Mouse (Mus musculus): ENCODE results near the gene Acvr2a. TPM values are rescaled to one million over a fixed set of nuclear protein-coding genes. Genes with fewer than 3 reads are reported as not detected.

Gene Acvr2a
- total RNA-seq (2021), result 10 to 100 TPM; 38.1 to 49.7 TPM

DNA sequence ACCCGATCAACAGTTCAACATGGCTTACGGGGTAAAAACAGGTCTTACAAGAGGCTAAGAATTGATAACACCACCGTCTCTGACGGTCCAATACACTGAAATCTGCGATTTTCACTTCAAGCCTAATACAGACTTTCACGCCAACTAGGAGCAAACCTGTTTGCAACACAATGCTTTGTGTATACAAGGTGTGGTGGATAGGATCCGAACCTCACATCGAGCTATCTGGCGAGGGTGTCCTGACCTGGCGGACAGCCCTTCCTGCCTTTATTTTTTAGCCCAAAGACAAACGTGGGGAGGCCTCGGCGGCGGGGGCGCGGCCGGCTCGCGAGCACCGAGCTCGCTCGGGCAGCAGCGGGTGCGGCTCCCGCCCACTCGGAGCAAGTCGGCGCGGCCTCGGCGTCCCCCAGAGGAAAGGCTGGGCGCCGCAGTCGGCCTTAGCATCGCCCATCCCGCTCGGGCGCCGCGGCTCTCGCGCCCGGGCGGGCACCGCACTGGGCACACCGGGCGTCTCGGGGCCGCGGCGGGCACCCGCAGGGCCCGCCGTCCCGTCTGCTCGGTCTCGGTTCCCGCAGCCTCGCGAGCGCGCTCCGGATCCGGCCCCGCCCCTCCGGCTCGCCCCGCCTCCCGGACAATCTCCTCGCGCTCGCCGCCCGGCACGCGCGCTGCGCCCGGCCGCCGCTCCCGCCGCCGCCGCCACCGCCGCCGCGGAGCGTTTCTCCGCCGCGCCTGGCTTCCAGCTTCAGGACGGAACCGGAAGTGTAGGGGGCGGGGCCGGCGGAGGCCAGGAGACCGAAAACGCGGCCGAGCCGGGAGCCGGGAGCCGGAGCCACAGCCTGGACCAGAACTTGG is at the start of gene Acvr2a:
Gene Acvr2a (plus strand): TSS at position 739 of the 852 bp plus-strand sequence.
- intact Hi-C loops (cut with DNase I), result loop anchor here (5.0 kb wide), 2 partner anchors 74 to 191 kb away; no protein-coding TSS in a partner anchor
- DNase-seq (ENCODE audit: low spot score in 2 of 2), result peak; percentile 89 to 93

DNA sequence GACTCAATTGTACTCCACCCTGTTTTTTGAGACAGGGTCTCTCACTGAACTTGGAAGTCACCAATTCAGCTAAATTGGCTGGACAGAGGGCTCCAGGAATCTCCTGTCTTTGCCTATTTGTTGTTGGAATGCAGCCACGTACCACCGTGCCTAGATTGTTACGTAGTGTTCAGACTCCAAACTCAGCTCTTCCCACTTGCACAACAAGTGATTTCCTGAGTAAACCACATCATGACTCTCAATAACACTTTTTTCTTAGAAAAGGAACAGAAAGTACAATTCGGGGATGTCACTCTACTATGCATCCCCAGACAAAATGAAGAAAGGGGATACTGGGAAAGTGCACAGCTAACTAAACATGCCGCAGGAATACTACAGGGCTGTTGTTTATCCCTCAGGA is 47.4 kb upstream of the Acvr2a start:
- DNase-seq (ENCODE audit: low spot score in 2 of 2), result no peak

DNA sequence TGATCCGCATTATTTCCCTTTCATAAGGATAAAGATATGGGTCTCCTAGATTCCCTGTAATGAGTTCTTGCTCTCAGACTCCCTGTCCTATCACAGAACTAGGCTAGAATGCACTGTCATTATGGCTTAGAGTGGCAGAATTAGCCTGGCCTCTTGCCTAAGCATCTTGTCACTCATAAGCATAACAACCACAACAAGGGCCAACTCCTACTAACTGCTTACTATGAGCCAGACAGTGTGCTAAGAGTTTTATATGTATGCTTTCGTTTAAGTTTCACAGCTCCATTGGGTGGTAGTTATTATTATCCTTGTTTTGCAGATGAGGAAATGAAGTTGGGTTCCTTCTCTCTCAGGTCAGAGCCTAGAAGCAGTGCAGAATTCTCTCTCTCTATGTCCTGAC is 46.1 kb upstream of the Acvr2a start:
- peak; percentile 6 to 18 for DNase-seq (ENCODE audit: low spot score in 2 of 2)
- intact Hi-C loops (cut with DNase I), result no loop called here

More for the DNA sequence above, 47.4 kb upstream of the Acvr2a start:
- intact Hi-C loops (cut with DNase I), result no loop called here

DNA sequence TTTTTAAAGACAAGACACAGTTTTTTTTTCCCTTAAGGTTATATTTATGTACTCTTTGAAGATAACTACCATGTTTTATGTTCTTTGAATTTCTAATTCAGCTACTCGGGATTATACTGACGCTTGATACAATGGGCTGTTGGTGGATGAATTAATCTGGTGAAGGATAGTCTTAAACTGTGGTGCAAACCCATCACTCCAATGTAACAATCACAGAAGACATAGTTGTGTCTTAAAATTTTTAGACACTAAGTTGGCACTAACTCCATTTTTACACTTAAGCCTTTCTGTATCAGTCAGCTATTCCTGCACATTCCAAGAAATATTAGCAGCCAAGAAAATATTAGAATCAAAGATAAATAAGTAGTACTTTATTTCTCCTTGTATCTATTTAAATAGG is 45.7 kb upstream of the Acvr2a start:
- intact Hi-C loops (cut with DNase I), result no loop called here
- no peak for DNase-seq (ENCODE audit: low spot score in 2 of 2)

DNA sequence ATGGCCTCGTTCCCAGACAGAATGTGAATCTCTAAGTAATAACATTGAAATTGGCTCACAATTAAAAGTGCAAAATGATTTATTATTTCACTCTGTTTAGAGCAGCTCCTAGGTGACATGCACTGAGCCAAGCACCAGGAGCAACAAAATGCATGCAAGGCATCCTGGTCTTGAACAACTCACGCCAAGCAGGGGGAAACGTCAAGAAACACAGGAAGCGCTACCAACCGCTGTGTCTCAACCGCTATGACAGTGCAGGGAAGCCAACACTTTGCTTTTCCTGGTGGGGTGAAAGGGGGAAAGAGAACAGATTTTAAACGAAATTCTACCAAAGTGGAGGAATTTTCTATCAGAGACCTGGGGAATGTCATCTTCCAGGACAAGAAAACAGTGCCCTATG is 43.8 kb upstream of the Acvr2a start:
- intact Hi-C loops (cut with DNase I), result no loop called here
- no peak for DNase-seq (ENCODE audit: low spot score in 2 of 2)

DNA sequence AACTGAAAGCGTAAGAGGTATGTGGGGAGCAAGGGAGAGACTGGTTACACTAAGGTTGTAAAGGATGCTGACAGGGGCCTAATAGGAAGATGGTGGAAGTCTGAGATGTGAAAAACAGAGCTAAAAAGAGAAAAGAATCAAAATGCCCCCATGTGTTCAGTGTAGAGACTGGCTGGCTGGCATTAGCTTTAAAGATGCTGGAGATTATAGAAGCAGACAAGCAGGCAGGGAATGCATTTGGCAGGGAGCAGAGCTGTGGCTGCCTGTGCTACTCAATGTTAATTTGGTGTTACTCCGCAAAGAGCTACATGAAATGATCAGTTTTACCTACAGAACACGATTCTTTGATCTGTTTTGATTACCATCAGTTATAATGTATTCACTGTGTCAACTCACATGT is 43.3 kb upstream of the Acvr2a start:
- DNase-seq (ENCODE audit: low spot score in 2 of 2), result no peak
- intact Hi-C loops (cut with DNase I), result no loop called here

DNA sequence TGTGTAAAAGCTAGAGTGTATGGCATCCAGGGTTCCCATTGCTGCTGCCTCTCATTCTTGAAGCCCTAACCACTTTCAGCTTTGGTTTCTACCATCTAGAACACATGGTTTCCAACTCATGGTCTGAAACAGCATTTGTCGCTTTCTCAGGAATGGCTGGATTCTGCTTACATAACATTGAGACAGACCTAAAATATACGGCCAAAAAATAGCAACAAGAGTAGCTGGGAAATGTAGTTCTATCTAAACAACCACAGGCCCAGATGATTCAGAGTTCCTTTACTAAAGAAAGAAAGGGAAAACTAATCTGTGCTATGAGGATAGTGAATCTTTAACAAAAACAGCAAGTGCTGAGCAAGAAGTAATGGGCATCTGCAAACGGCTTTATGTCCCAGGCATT is 38.6 kb upstream of the Acvr2a start:
- intact Hi-C loops (cut with DNase I), result no loop called here
- peak in 1 of 2 experiments; percentile 5 for DNase-seq (ENCODE audit: low spot score in 2 of 2)

DNA sequence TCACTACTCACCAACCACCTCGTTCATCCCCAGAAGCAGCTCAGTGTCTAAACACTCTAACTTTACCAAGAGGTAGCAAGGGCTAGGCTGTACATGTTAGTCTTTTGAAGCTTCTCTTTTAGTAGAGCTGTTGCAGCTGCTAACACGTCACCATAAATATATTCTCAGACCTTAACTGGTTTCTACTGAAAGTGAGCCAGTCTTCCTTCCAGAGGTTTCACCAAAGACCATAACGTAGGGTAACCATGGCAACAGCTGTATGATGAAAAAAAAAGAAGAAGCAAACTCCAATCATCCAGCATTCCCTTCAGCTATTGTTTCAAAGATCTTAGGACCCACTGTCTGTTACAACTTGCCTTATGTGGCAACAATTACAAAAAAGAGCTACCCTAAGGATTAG is 25.0 kb upstream of the Acvr2a start:
- intact Hi-C loops (cut with DNase I), result no loop called here

DNA sequence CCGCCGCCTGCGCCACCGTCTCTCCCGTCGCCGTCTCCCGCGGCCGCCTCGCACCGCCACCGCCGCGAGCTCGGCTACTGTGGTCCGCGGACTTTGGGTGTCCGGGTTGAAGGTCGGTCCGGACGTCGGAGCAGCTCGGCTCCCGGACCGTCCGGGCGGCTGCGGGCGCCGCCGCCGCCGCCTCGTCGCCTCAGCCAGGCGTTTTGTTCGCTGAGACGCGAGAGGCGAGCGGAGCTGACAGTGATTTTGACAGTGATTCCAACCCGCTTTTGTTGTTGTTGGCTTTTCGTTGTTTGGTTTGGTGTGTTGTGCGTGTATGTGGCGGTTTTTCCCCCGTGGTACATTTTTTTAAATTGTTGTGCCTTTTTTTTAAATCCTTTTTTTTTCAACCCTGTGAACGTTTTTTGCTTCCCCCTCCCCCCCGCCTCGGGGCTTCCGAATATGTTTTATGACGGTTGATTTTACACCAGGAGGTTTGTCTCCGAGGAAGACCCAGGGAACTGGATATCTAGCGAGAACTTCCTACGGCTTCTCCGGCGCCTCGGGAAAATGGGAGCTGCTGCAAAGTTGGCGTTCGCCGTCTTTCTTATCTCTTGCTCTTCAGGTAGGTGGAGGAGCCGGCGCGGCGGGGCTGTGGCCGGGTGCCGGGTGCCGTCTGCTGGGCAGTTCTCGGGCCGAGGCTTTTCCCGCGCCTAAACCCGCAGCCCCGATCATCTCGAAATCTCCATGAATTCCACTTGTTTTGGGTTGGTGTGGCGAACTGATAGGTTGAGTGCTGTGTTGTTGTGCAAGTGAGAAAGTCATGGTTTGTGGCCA is 522 bp downstream of the Acvr2a start:
- intact Hi-C loops (cut with DNase I), result loop anchor here (5.0 kb wide), 2 partner anchors 73 to 192 kb away; no protein-coding TSS in a partner anchor
- DNase-seq (ENCODE audit: low spot score in 2 of 2), result peak; percentile 56 to 61

More for the DNA sequence above, 25.0 kb upstream of the Acvr2a start:
- no peak for DNase-seq (ENCODE audit: low spot score in 2 of 2)

DNA sequence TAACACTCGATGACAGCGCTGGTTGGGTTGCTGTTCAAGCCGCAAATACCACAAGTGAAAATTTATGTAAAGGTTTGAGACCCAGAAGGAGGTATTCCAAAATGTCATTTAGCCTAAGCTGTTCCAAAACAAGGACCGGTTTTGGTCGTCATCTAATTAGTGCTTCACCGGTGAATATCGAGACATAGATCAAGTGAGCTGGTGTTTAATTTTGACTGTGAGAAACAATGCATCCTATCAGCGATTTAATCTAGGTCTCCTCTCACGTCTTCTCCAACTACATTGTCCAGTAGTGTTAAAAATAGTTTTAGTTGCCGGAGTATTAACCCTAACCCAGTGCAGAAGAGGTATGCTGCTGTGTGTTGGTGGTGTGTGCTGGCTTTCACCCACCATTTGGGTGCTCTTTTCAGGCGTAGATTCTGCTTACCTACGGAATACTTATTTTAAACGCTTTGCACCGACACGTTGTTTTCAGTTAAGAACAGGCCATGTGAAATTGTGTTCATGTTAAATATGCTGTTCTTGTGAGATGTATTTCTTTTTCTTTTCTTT is 1.2 kb downstream of the Acvr2a start:
- intact Hi-C loops (cut with DNase I), result no loop called here
- no peak for DNase-seq (ENCODE audit: low spot score in 2 of 2)

DNA sequence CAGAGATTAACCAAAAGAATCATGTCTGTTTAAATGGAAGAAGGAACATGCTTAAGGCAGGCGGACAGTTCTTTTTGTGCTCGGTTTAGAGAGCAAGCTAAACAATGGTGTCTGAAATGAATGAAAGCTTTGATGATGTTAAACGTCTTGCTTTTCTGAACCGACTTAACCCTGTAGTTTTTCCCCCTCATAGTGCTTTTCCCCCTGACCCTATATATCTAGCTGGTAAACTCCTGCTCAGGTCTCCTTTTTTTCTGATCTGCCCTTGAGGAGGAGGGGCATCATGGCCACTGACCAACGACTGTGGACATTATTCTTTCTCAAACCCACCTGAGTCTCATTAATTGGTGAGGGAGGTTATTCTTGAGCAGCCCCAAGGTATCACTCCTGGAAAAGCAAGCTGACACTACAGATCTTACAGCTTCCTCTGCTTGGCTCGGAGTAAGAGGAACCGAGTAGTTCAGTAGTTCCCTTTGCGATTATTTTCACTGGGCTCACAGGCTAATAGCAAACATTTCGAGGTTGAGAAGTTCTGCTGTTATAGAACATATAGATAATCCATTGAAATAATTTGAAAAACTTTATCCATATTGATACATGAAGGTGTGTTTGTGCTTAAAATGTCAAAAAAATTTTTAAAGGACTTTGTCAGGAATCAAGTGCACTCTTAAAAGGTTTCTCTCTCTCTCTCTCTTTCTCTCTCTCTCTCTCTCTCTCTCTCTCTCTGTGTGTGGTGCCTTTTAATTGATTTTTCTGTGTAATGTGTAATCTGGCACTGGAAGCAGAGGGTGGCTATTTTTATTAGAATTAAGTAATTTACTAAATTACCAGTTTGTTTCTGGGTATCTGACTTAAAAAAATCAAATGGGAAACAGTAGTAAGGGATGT is 2.5 kb downstream of the Acvr2a start:
- intact Hi-C loops (cut with DNase I), result no loop called here
- no peak for DNase-seq (ENCODE audit: low spot score in 2 of 2)

DNA sequence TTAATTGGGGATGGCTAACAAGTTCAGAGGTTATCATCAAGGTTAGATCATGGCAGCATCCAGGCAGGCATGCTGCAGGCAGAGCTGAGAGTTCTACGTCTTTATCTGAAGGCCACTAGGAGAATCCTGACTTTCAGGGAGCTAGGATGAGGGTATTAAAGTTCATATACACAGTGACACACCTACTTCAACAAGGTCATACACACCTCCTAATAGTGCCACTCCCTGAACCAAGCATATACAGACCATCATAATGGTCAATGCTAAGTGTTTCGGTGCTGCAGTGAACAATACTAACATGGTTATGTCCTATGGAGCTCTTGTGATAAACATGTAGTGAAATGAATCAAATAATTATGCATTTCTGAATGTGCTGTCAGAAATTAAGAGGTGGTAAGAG is 12.0 kb downstream of the Acvr2a start:
- intact Hi-C loops (cut with DNase I), result no loop called here
- DNase-seq (ENCODE audit: low spot score in 2 of 2), result no peak

DNA sequence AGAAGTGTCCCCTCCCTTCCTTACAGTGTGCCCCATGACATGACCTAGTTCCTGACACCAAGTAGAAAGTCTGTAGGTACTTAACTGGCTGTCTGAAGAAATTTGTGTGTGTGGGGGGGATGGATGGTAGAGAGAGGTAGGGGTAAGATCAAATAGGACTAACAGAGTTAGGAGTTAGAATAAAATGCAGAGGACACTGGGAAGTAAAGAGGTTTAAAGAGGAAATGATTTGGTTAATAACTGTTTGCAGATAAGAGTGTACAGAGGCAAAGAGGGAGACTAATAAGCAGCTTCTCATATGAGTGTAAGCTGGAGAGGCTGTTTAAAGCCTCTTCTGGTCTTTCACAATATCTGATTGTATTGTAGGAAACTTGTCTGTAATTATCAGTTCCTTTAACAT is 12.5 kb downstream of the Acvr2a start:
- DNase-seq (ENCODE audit: low spot score in 2 of 2), result no peak
- intact Hi-C loops (cut with DNase I), result no loop called here

DNA sequence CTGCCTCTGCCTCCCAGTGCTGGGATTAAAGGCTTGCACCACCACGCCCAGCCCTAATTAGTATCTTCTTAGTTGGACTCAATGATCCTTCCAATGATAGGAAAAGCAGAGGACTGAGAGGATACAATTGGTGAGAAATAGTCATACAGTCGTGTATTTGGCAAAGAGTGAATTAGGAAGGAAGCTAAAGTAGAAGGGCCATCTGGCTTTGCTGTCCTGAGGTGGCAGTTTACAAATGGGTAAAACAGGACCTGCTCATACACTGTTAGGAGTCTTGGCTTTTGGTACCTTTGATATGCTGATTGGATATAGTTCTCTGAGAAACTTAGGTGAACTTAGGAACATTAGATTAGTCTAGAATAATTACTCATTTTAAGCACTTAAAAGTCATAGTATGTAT is 16.6 kb downstream of the Acvr2a start:
- no peak for DNase-seq (ENCODE audit: low spot score in 2 of 2)
- intact Hi-C loops (cut with DNase I), result no loop called here

DNA sequence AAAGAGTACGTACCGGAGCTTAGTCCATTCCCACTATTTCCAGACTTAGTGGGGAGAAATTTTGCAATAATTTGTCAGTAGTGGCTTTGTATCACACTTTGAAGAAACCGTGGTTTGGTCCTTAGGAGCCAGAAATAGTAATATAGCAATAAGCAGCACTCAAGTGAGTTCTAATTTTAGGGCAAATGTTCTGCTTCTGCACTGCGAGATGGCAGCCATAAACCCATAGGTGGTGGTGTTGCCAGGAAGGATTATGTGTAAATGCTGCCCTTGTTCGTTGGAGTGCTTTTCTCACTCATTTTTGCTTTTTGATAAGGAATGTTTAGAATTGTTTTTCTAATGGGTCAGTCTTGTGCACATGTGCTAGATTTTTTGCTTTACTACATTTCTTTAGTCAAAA is 18.4 kb downstream of the Acvr2a start:
- no peak for DNase-seq (ENCODE audit: low spot score in 2 of 2)
- intact Hi-C loops (cut with DNase I), result no loop called here

DNA sequence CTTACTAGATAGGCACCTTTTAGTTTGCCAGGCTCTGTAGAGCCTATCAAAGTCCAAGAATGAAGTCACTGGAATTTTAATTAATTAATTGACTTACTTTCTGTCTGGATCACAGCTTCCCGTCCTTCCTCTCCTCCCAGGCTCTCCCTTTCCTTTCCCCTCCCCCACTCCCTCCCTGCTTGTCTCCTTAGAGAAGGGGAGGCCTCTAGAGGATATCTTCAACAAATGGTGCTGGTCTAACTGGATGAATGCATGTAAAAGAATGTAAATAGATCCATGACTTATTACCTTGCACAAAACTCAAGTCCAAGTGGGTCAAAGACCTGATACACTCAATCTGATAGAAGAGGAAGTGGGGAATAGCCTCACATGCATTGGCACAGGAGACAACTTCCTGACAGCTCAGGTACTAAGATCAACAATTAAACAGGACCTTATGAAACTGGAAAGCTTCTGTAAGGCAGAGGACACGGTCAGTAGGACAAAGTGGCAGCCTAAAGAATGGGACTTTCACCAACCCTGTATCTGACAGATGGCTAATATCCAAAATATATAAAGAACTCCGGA is 20.1 kb downstream of the Acvr2a start:
- intact Hi-C loops (cut with DNase I), result no loop called here
- DNase-seq (ENCODE audit: low spot score in 2 of 2), result no peak

DNA sequence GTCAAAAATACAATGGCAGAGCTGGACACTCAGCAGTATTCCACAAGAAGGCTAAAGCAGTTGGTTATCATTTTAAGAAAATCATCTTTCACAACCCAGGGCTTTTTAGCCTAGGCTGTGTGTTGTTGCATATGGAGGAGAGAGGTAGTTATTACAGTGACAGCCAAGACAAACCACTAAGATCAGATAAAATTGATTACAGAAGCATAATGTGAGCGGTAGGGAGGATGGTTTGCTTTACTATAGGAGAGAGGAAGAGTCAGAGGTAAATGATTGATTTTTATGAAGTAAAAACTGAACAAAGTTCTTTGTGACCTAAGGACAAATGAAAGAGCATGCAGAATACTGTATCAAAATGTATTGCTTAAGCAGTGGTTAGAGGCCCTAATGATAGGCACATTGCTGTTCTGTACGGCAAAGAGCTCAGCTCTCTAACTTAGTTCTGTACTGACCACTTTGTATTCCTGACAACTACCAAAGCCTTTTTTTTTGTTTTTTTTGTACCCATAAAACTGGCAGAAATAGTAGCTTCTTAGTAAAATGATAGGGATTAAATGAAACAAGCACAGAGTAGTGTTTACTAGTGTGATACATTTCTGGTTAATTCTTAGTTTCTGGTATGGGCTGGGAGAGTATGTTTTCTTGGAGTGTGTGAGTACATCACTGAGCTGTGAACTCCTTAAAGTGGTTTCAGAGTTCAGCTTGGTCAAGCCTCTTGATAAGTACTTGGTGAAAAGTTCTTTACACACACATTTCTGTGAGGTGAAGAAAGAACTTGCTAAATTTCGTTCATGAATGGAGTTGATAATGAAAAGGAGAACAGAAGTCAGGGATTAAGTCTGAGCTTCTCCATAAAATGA is 27.9 kb downstream of the Acvr2a start:
- no peak for DNase-seq (ENCODE audit: low spot score in 2 of 2)
- intact Hi-C loops (cut with DNase I), result no loop called here

DNA sequence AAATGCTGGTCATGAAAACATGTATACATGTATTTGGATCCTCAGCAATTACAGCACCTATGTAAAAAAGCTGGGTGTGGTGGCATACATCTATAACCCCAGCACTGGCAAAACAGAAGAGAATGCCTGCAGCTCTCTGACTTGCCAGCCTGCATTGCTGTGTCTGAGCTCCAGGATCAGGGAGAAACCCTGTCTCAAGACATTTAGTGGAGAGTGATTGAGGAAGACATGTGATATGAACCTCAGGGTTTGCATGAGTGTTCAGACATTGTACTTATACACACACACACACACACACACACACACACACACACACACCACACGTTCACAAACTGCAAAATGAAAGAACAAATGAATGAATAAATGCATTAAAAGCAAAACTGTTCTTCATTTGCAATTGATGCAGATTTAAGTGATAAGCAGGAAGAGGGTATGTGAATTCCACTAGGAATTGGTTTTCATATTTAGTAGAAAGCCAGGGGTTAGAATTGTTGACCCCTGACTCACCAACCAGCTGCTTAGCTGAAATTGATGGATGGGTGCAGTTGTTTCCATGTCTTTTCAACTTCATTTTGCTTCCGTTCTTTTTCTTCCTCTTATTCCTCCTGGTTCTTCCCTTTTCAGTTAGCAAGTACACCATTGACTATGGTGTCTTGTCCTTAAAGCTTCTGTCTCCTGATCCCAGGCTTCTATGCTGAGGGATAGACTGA is 32.9 kb downstream of the Acvr2a start:
- intact Hi-C loops (cut with DNase I), result no loop called here

More for the DNA sequence above, 32.9 kb downstream of the Acvr2a start:
- no peak for DNase-seq (ENCODE audit: low spot score in 2 of 2)

Measured in left cerebral cortex, postnatal 36 days (tissue).